Mouse (Mus musculus) adrenal gland, adult 10 weeks (tissue): ENCODE data around the gene Arhgap45. TPM values are rescaled to one million over a fixed set of nuclear protein-coding genes. Genes with fewer than 3 reads are reported as not detected.

Experiments used
- polyA plus RNA-seq: library from polyadenylated mRNA; stranded (reverse); fragments of 350-450 nt; fragmentation: Illumina TruSeq; extraction: RNeasy Lipid Tissue Mini Kit (QIAGEN cat#74804); gene quantifications from one replicate; pipeline ENCODE4 v1.2.3, GENCODE M21; 2014; ENCODE audit warnings: low read depth, low replicate concordance

The Arhgap45 gene
- not detected for polyA plus RNA-seq

DNA sequence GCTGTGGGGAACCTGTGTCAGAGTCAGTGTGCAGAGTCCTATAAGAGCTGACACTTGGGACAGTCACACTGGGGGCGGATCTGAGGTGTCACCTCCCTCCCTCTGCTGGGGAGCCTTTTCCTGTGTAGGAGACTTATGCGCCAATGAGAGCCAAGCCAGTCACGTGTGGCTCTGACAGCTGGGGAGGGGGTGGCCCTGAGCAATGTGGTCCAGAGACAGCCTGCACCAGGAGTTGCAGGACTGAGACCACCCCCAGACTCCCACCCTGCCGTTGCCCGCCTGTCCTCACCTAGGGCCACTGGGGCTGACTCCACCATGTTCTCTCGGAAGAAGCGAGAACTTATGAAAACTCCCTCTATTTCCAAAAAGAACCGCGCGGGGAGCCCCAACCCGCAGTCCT is at the start of gene Arhgap45:
TSS of gene Arhgap45 (plus strand) at position 143 of the 400 bp plus-strand sequence.

DNA sequence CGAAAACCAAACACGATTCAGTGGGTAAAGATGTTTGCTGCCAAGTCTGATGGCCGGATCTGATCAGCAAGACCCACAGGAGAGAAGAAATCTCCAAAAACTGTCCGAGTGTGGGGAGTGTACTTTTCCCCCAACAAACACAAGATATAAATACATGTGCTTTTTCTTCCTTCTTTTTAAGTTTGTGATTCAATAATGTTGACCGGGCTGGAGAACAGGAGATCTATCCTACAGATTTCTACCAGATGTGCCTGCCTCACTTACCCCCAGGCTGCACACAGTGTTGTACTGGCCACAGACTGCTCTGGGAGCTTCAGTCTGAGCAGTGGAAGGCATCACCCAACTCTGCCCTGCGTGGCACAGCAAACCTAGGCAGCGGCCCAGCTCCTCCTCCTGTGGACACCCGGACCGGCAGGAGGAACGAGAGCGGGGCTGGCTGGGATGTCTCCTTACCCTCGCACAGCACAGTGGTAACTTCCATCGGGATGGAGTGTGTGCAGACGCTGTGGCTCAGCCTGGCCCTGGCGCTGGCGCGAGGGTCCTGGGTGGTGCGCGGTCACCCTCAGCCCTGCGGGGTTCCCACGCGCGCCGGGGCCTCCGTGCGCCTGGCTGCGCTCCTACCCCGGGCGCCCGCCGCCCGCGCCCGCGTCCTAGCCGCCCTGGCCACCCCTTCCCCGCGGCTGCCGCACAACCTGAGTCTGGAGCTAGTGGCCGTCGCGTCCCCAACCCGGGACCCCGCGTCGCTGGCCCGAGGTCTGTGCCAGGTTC is 45.9 kb upstream of the Arhgap45 start, which contains the start of gene Grin3b:
TSS of gene Grin3b (plus strand) at position 301 of the 768 bp plus-strand sequence.

DNA sequence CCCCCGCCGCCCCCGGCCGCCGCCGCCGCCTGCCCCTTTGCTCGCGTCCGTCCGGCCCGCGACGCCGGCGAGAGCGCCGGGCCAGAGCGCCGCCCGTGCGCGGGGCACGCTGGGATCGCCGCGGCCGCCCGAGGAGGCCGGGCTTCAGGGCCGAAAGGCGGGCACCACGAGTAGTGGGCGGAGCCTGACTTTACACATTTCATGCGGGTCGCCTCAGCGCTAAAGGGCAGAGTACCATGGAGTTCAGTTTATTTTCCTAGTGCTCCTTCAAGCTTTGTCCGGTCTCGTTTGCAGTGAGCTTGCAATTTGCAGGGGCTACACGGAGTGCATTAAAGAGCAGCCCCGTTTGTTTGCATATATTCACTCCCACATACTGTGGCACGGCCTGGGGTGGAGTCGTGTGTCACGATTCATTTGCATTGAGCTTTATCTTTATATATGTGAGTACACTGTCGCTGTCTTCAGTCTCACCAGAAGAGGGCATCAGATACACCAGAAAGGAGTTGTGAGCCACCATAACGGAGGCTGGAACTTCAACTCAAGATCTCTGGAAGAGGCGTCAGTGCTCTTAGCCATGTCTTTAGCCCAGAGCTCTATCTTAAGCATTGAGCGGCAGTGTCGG is 32.1 kb upstream of the Arhgap45 start, which contains the start of gene Tmem259:
TSS of gene Tmem259 (minus strand) at position 136 of the 622 bp plus-strand sequence.

DNA sequence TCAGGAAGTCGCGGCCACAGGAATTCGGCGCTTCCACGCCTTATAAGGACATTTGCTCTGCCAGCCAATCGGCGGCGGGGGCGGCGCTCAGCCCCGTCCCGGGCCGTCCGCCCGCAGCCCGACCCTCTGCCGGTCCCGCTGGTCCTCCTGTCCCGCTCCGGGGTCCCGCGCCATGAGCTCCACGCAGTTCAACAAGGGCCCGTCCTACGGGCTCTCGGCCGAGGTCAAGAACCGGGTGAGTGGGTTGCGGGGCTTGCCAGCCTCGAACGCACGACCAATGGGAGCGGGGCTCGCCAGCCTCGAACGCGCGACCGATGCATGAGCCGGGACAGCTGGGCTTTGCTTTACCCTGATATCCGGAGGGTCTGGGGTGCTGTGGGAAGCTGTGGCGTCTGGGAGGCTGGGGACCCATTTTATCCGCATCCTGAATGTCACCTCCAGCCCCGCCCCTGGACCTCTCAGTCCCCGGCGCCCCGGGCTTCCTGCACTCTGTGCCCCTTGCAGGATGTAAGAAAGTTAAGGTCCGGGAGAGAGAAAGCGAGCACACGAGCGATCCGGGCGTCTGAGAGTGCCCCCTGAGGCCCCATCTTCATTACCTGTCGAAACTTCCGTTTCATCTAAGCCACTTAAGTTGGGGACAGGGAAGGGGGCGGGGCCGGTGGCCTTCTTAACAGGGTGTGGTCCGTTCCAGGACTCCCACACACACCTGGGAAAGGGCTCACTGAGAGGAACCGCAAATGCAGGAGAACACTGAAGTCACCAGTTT is 27.8 kb upstream of the Arhgap45 start, which contains the start of gene Cnn2:
TSS of gene Cnn2 (plus strand) at position 79 of the 766 bp plus-strand sequence.

DNA sequence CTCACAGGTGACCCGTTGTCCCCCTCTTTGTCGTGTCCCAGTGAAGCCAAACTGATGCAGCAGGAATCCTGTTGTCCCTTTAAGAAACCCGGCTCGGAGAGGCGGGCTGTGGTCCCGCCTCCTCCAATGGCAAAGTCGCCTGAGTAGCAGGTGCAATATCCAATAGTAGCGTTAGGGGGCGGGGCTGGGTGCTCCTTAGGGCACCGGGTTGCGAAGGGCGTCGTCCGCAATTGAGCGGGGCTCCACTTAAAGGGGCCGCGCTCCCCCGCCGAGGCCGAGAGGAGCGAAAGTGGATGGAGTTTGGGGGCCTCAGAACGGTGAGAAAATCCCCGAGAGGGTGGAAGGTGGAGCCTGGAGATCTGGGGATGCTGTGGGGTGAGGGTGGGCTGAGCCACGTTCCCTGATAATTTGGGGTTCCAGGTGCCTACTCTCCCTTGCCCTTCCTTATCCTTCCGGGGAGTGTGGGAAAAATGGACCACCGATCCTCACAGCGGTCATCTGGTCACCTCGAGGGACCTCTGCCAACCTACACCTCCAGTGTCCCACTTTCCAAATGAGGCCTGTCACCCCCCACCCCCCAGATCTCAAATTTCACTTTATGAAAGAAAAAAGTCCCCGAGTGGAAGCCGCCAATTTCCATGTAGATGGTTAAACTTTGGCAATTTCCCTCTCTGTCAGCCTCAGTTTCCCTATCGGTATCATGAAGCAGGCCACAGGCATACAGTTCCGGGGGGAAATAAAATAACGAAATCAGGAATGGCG is 20.0 kb upstream of the Arhgap45 start, which contains the start of gene Abca7:
TSS of gene Abca7 (plus strand) at position 223 of the 762 bp plus-strand sequence.

DNA sequence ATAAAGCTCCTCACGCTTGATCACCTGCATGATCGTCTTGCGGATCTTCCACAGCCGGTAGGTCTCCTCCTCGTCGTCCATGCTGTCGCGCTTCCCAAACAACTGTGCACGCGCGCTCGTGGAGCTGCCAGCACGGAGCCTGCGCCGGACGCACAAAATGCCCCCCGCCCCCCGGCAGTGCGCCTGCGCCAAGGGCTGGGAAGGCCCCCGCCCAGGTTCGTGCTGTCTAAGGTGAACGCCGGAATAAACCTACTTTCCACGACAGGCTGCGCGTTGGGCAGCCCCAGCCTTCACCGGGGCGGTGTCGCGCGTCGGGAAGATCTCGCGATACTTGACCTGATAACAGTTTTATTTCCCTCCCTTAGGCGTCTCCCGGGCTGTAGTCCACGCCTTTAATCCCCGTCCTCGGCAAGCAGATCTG is 23.1 kb downstream of the Arhgap45 start, which contains the start of gene Polr2e:
TSS of gene Polr2e (minus strand) at position 237 of the 421 bp plus-strand sequence.

DNA sequence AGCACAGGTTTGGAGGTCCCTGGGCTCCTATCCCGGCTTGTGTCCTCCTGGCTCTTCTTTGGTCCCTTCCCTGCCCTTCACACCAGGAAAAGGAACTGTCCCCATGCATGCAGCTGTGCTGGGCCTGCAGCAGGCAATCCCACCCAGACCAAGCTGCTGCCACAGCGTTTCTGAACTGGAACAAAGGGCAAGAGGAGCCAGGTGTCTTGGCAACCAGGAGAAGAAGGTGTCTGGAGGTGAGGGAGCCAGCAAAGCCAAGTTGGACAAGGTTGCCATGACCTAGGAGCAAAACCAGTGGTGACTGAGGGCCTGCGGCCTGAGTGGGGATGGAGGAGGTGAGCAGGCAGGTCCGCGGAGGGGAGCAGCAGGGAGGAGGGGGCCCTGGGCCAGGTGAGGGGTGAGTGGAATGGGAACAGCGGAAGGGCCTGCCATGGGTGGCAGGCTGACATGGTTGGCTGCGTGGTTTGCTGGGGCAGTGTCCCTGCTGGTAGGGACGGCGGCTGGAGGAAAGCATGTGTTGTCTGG is 30.6 kb downstream of the Arhgap45 start, which contains the start of gene Gpx4:
TSS of gene Gpx4 (plus strand) at position 126 of the 525 bp plus-strand sequence.

Other genes with a start within 250 kb of the Arhgap45 start
- gene Rnf126, start 249.7 kb upstream of the Arhgap45 start, polyA plus RNA-seq = 0.58 TPM
- gene Fstl3, start 239.4 kb upstream of the Arhgap45 start, polyA plus RNA-seq = 6.9 TPM
- not detected for gene Prss57, start 225.7 kb upstream of the Arhgap45 start, polyA plus RNA-seq
- gene Palm, start 223.1 kb upstream of the Arhgap45 start, polyA plus RNA-seq = 0.93 TPM
- gene Misp, start 195.7 kb upstream of the Arhgap45 start, polyA plus RNA-seq = not detected
- gene Ptbp1, start 162.2 kb upstream of the Arhgap45 start, polyA plus RNA-seq = 69.8 TPM
- gene Prtn3, start 142.2 kb upstream of the Arhgap45 start, polyA plus RNA-seq = not detected
- not detected for gene Plppr3, start 142.0 kb upstream of the Arhgap45 start, polyA plus RNA-seq
- not detected for gene Elane, start 130.4 kb upstream of the Arhgap45 start, polyA plus RNA-seq
- 14.9 TPM for gene Cfd, start 125.8 kb upstream of the Arhgap45 start, polyA plus RNA-seq
- not detected for gene Med16, start 107.7 kb upstream of the Arhgap45 start, polyA plus RNA-seq
- gene Gm26602, start 105.8 kb upstream of the Arhgap45 start, polyA plus RNA-seq = not detected
- not detected for gene Kiss1r, start 99.7 kb upstream of the Arhgap45 start, polyA plus RNA-seq
- 8.8 TPM for gene R3hdm4, start 95.4 kb upstream of the Arhgap45 start, polyA plus RNA-seq
- 1.9 TPM for gene Arid3a, start 89.6 kb upstream of the Arhgap45 start, polyA plus RNA-seq
- gene Wdr18, start 56.5 kb upstream of the Arhgap45 start, polyA plus RNA-seq = 1.2 TPM
- gene Grin3b, start 45.9 kb upstream of the Arhgap45 start, polyA plus RNA-seq = not detected
- 0.64 TPM for gene Tmem259, start 32.3 kb upstream of the Arhgap45 start, polyA plus RNA-seq
- gene Cnn2, start 28.1 kb upstream of the Arhgap45 start, polyA plus RNA-seq = 4.3 TPM
- gene Abca7, start 20.2 kb upstream of the Arhgap45 start, polyA plus RNA-seq = 0.58 TPM
- 0.64 TPM for gene Polr2e, start 23.1 kb downstream of the Arhgap45 start, polyA plus RNA-seq
- gene Gpx4, start 30.5 kb downstream of the Arhgap45 start, polyA plus RNA-seq = 76.0 TPM
- gene Sbno2, start 88.9 kb downstream of the Arhgap45 start, polyA plus RNA-seq = 1.3 TPM
- gene Stk11, start 99.2 kb downstream of the Arhgap45 start, polyA plus RNA-seq = 8.0 TPM
- gene Atp5d, start 122.0 kb downstream of the Arhgap45 start, polyA plus RNA-seq = 0.70 TPM
- gene Cbarp, start 124.2 kb downstream of the Arhgap45 start, polyA plus RNA-seq = 1.5 TPM
- gene Midn, start 131.6 kb downstream of the Arhgap45 start, polyA plus RNA-seq = 7.6 TPM
- 21.3 TPM for gene Cirbp, start 149.3 kb downstream of the Arhgap45 start, polyA plus RNA-seq
- gene 1600002K03Rik, start 156.3 kb downstream of the Arhgap45 start, polyA plus RNA-seq = 1.0 TPM
- gene Efna2, start 162.8 kb downstream of the Arhgap45 start, polyA plus RNA-seq = 2.2 TPM
- 7.3 TPM for gene Mum1, start 209.8 kb downstream of the Arhgap45 start, polyA plus RNA-seq
- 5.8 TPM for gene Ndufs7, start 232.5 kb downstream of the Arhgap45 start, polyA plus RNA-seq
- 2.7 TPM for gene Gamt, start 244.4 kb downstream of the Arhgap45 start, polyA plus RNA-seq
- gene Dazap1, start 244.8 kb downstream of the Arhgap45 start, polyA plus RNA-seq = 17.0 TPM